Mouse (Mus musculus): Measurements from ENCODE around the gene Slc22a23. TPM values are rescaled to one million over a fixed set of nuclear protein-coding genes. Genes with fewer than 3 reads are reported as not detected.

Slc22a23 gene
- polyA plus RNA-seq, 1 experiment from 2014 or later, result 15.6 TPM

DNA sequence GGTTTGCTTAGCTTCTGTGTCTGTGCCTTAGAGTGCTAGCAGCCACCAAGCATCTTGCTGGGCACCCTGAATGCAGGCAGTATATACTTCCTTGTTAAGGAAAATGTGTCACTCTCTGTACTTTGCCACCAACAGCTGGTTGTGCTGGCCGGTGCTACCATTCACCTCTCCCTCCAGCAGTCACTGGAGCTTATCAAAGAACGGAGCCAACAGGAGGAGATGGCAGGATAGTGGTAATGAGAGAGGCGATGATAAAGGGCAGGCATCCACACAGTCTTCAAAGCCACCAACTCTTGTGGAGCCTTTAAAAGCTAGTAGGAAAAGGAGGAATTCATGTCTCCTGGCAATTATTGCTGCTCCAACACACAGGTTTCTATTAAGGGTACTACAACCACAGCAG, 125.3 kb downstream of the Slc22a23 start:
- Histone ChIP-seq H3K4me3 (replicated peaks) (no peak overlapping the region), H3K9ac (replicated peaks) (no peak overlapping the region), H3K27me3 (replicated peaks) (no peaks in the 10 kb centered on the region), H3K4me1 (peaks cover 16% of the 10 kb centered on the region), H3K27ac (replicated peaks) (no peak overlapping the region), H3K4me2 (no peak overlapping the region), H3K9me3 (replicated peaks) (no peaks in the 10 kb centered on the region), H3K36me3 (peaks cover 9% of the 10 kb centered on the region)
- ATAC-seq (ENCODE audit: low FRiP score), result no peak
- WGBS, result 89% methylated on average over 3 of the region's 3 CpGs

DNA sequence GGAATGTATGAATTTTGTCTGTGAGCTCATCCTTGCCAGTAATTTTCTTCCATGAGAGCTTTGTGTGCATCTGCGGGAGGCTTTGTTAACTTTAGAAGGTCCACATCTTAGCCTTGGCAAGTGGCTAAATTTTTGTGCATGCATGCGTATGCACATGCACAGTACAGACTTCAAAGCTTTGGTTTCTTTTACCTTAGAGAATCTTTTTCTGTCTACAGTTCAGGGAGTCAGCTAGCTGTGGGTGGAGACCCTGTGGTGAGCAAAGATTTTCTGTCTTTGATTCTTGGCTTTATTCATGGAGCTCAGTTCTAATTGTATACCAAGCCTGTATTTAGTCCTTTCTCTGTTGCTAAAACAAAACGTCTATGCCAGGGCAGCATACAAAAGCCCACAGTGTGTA, 126.2 kb downstream of the Slc22a23 start:
- peaks cover 11% of the 10 kb centered on the region for H3K4me1 ChIP-seq
- no peak overlapping the region for H3K27ac ChIP-seq (replicated peaks)
- no peak overlapping the region for H3K9ac ChIP-seq (replicated peaks)
- no peaks in the 10 kb centered on the region for H3K9me3 ChIP-seq (replicated peaks)
- H3K36me3 ChIP-seq, result peaks cover 9% of the 10 kb centered on the region
- no peaks in the 10 kb centered on the region for H3K27me3 ChIP-seq (replicated peaks)
- no peak for ATAC-seq (ENCODE audit: low FRiP score)
- no peak overlapping the region for H3K4me3 ChIP-seq (replicated peaks)
- WGBS, result 83% methylated on average over 3 of the region's 3 CpGs
- H3K4me2 ChIP-seq, result no peak overlapping the region

DNA sequence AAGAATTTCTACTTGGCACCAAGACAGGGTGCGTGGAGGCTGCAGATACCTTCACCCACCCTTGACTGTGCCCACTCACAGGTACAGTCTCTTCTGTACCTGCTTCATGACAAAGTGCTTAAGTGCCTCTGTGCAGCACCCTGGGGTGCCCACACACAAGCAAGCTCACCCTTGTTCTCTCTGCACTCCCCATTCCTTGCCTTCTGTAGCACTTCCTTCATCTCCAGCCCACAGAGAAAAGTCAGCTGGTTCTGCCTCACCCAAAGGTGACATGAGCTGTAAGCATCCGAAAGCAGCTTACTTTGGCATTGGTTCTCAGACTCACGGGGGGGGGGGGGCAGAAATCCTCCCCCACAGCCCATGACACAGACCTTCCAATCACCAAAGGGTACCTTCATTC, 130.1 kb downstream of the Slc22a23 start:
- H3K9ac ChIP-seq (replicated peaks), result no peak overlapping the region
- no peak overlapping the region for H3K4me2 ChIP-seq
- H3K4me3 ChIP-seq (replicated peaks), result no peak overlapping the region
- H3K27ac ChIP-seq (replicated peaks), result no peak overlapping the region
- WGBS, result 87% methylated on average over 3 of the region's 3 CpGs
- no peak for ATAC-seq (ENCODE audit: low FRiP score)
- H3K9me3 ChIP-seq (replicated peaks), result no peaks in the 10 kb centered on the region
- peaks cover 3% of the 10 kb centered on the region; the same call in 1 of the 2 replicates for H3K36me3 ChIP-seq
- H3K27me3 ChIP-seq (replicated peaks), result no peaks in the 10 kb centered on the region
- no peaks in the 10 kb centered on the region for H3K4me1 ChIP-seq

DNA sequence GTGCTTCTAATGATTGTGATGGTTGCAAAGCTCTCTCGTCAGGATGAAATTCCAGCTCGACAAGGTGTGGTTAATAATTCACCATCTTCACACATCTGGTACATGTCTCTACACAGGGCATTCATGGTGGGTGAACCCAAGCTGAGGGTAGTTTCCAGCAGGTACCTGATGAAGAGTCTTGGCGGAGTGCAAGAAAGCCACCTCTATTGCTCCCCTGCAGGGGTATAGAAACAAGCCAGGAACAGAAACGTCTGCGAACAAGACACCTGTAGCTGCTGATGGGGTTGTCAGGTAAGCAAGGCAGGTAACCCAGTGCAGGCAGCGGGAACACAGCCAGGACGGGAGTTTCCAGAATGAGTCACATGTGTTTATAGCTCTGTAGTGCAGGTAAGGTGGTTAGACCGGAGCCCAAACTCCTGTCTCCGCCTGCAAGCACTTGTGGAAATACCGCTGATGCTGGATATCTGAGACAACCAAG, 132.2 kb downstream of the Slc22a23 start:
- no peaks in the 10 kb centered on the region for H3K4me1 ChIP-seq
- 83% methylated on average over 10 of the region's 10 CpGs for WGBS
- H3K36me3 ChIP-seq, result no peaks in the 10 kb centered on the region
- no peak overlapping the region for H3K9ac ChIP-seq (replicated peaks)
- H3K4me3 ChIP-seq (replicated peaks), result no peak overlapping the region
- no peaks in the 10 kb centered on the region for H3K9me3 ChIP-seq (replicated peaks)
- ATAC-seq (ENCODE audit: low FRiP score), result no peak
- H3K27me3 ChIP-seq (replicated peaks), result no peaks in the 10 kb centered on the region
- H3K27ac ChIP-seq (replicated peaks), result no peak overlapping the region
- H3K4me2 ChIP-seq, result no peak overlapping the region

DNA sequence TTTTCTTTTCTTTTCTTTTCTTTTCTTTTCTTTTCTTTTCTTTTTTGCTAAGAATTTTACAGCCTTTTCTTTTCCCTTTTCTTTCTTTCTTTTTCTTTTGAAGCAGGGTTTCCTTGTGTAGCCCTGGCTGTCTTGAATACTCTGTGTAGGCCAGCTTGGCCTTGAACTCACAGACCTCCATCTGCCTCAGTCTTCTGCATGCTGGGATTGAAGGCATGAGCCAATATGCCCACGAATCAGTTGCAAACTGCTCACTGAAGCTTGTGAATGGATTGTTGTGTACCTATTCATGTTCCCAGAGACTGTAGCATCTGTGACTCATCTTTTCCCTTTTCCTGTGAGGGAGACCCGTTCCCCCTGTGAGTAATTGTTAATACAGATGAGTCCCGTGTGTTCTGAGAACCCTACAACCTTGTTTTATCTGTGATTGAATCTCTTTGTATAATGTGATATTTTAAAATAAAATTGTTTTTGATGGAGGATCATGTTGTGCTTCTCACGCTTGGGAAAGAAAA, 133.7 kb downstream of the Slc22a23 start:
- Histone ChIP-seq H3K4me3 (replicated peaks) (no peak overlapping the region), H3K9me3 (replicated peaks) (no peaks in the 10 kb centered on the region), H3K4me1 (no peaks in the 10 kb centered on the region), H3K4me2 (no peak overlapping the region), H3K36me3 (no peaks in the 10 kb centered on the region), H3K9ac (replicated peaks) (no peak overlapping the region), H3K27ac (replicated peaks) (no peak overlapping the region), H3K27me3 (replicated peaks) (no peaks in the 10 kb centered on the region)
- WGBS, result 70% methylated on average over 4 of the region's 4 CpGs
- no peak for ATAC-seq (ENCODE audit: low FRiP score)

DNA sequence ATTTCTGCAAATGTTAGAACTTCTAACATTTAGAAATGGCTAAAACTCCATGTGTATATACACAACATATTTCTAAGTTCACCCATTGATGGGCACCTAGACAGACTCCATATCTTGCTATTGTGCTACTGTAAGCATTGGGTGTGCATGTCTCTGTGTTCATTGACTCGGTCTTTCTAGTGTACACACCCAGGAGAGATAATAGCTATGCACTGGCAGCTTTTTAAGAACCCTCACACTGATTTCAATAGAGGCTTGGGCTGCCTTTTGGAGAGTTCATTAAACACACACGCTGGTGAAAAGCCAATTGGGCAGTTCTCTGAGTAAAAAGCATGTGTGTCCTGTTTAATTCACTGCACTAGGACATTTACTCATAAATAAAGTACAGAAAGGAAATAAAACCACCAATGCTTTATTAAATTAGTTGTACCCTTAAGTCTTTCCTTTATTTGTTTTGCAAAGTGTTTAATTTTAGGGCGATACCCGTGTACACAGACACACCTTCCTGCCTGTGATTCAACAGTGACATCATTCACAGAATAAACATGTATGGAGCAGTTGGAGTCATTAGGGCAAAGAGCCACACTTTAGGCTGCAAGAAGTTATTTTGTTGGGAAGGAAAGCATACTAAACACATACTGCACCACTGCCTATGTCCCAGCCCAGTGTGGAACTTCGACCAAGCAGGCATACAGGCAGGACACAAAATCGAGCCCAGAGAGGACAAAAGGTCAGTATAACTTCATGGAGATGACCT, 137.1 kb downstream of the Slc22a23 start:
- Histone ChIP-seq H3K4me2 (no peak overlapping the region), H3K36me3 (peaks cover 7% of the 10 kb centered on the region; the same call in 1 of the 2 replicates), H3K9me3 (replicated peaks) (no peaks in the 10 kb centered on the region), H3K27ac (replicated peaks) (no peak overlapping the region), H3K27me3 (replicated peaks) (no peaks in the 10 kb centered on the region), H3K4me3 (replicated peaks) (no peak overlapping the region), H3K9ac (replicated peaks) (no peak overlapping the region), H3K4me1 (no peaks in the 10 kb centered on the region)
- ATAC-seq (ENCODE audit: low FRiP score), result no peak
- 61% methylated on average over 6 of the region's 6 CpGs for WGBS

DNA sequence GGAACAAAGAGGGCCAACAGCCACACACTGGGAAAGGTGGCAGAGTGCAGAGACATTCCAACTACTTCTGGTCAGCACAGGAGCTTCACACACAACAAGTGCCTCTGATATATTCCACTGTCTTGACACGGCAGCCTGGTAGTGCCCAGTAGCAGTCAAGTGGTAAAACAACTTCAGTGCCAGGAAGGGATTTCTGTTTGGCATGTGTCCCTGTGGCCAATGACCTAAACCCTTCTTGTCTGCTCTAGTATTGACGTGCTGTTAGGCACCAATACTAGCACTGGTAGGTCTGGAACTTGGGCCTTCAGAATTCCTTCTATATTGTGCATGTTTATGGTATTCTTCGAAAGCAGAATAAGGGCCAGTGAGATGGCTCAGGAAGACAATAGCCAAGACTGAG, 139.8 kb downstream of the Slc22a23 start:
- Histone ChIP-seq H3K4me1 (no peaks in the 10 kb centered on the region), H3K36me3 (peaks cover 13% of the 10 kb centered on the region), H3K4me3 (replicated peaks) (no peak overlapping the region), H3K27ac (replicated peaks) (no peak overlapping the region), H3K9me3 (replicated peaks) (no peaks in the 10 kb centered on the region), H3K27me3 (replicated peaks) (no peaks in the 10 kb centered on the region), H3K4me2 (no peak overlapping the region), H3K9ac (replicated peaks) (no peak overlapping the region)
- 94% methylated on average over 3 of the region's 3 CpGs for WGBS
- no peak for ATAC-seq (ENCODE audit: low FRiP score)

DNA sequence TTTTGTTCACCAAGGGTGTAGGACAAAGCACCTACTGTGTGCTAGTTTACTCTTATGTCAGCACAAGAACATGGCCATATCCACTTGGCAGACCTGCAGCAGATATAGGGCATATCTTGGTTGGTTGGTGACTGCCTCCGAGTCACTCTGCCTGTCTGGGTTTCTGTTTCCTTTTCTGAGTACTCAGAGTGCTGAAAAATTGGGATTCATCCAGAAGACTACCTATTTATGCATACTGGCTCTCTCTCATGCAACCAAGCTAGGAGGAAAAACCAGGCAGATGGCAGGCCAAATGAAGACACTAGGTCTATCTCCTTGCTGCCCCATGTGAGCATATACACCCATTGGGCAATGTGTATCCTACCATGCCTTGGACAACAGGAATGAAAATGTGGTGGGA, 149.3 kb downstream of the Slc22a23 start:
- Histone ChIP-seq H3K27me3 (replicated peaks) (no peaks in the 10 kb centered on the region), H3K4me1 (peaks cover 10% of the 10 kb centered on the region; the same call in 1 of the 2 replicates), H3K36me3 (peaks cover 53% of the 10 kb centered on the region), H3K9ac (replicated peaks) (no peak overlapping the region), H3K4me2 (no peak overlapping the region), H3K9me3 (replicated peaks) (no peaks in the 10 kb centered on the region), H3K27ac (replicated peaks) (no peak overlapping the region), H3K4me3 (replicated peaks) (no peak overlapping the region)
- WGBS, result 94% methylated on average over 1 of the region's 1 CpGs
- ATAC-seq (ENCODE audit: low FRiP score), result no peak

DNA sequence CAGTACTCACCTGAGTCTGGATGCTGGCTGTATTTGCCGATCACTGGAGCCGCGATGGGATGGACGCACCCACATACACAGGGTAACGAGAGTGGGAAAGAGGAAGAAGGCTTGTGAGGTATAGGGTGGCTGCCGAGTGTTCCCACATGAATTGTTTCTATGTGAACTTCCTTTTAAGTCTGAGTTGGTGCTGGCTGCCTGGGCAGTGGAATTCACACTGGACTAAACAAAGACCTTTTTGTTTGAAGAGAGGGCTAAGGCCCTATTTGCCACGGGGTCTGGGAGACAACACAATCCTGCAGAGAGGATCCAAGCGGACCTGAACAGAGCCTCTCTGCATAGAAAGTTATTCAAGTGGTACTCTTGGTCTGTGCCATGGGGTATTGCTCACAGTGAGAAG, 151.6 kb downstream of the Slc22a23 start:
- peaks cover 10% of the 10 kb centered on the region; the same call in 1 of the 2 replicates for H3K4me1 ChIP-seq
- no peaks in the 10 kb centered on the region for H3K27me3 ChIP-seq (replicated peaks)
- peak; percentile 43; the same call in 1 of the 2 replicates for ATAC-seq (ENCODE audit: low FRiP score)
- no peak overlapping the region for H3K4me3 ChIP-seq (replicated peaks)
- 43% methylated on average over 8 of the region's 8 CpGs for WGBS
- H3K4me2 ChIP-seq, result no peak overlapping the region
- 0 out of 2 replicates have a peak overlapping the region, but pooled peaks have one; percentile 18 for H3K27ac ChIP-seq (replicated peaks)
- H3K9me3 ChIP-seq (replicated peaks), result no peaks in the 10 kb centered on the region
- H3K36me3 ChIP-seq, result peaks cover 60% of the 10 kb centered on the region
- H3K9ac ChIP-seq (replicated peaks), result no peak overlapping the region

DNA sequence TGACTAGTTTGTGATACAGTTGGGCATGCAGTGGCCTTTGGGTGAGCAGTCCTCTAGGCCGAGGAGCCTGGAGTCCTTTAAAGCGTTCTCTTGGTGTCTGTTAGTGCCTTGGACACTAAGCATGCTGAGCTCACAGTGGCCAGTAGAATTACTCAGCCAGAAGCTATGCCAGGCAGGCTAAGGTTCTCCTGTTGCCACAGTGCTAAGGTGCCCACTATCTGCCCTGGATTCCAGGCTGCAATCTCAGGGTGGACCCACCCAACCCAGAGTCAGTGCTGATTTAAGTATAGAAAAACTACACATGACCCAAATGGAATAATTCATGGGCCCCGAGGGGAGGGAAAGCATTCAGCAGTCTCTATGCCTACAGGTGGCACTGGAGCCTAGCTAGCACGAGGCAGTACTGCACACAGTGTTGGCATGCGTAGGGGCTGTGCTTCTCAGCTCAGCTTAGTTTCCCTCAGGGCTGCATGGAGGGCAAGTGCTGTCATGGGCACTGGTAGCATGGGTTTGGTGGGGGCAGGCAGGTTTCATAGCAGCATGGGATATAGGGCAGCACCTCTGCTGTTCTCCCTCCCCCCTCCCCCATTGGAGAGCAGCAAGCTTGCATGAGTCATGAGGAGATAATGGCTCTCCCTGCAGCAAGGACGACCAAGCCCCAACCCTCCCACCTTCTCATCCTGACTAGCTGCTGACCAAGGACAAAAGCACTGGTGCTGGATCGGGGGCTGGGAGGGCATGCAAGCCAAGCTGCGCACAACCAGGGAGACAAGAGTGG, 152.4 kb downstream of the Slc22a23 start:
- H3K4me2 ChIP-seq, result no peak overlapping the region
- peak; percentile 71; the same call in 1 of the 2 replicates for ATAC-seq (ENCODE audit: low FRiP score)
- WGBS, result 63% methylated on average over 8 of the region's 8 CpGs
- no peaks in the 10 kb centered on the region for H3K9me3 ChIP-seq (replicated peaks)
- H3K4me1 ChIP-seq, result peaks cover 10% of the 10 kb centered on the region; the same call in 1 of the 2 replicates
- H3K9ac ChIP-seq (replicated peaks), result no peak overlapping the region
- no peak overlapping the region for H3K4me3 ChIP-seq (replicated peaks)
- H3K27ac ChIP-seq (replicated peaks), result 0 out of 2 replicates have a peak overlapping the region, but pooled peaks have one; percentile 1
- no peaks in the 10 kb centered on the region for H3K27me3 ChIP-seq (replicated peaks)
- peaks cover 55% of the 10 kb centered on the region for H3K36me3 ChIP-seq

DNA sequence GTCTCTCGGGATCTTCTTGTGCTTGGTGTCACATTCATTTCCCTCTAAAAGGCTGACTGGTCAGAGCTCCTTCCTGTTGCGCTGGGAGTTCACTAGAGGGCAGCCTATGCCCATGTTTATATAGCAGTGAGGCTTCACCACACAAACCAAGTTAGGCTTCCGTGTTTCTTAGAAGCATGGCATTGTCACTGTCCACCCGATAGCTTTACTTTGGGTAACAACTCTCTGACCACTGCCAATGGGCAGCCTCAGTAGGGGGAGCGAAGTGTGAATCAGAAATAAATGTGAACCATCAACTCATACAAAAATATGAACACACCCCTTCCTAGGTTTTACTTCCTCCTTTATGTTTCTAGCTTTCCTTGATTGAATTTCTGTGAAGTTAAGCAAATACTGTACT, 157.4 kb downstream of the Slc22a23 start:
- Histone ChIP-seq H3K27me3 (replicated peaks) (no peaks in the 10 kb centered on the region), H3K4me2 (no peak overlapping the region), H3K9ac (replicated peaks) (no peak overlapping the region), H3K4me1 (no peaks in the 10 kb centered on the region), H3K36me3 (peaks cover 31% of the 10 kb centered on the region), H3K4me3 (replicated peaks) (no peak overlapping the region), H3K9me3 (replicated peaks) (no peaks in the 10 kb centered on the region), H3K27ac (replicated peaks) (no peak overlapping the region)
- WGBS, result 11% methylated on average over 5 of the region's 5 CpGs
- ATAC-seq (ENCODE audit: low FRiP score), result peak; percentile 85; the same call in 1 of the 2 replicates
